Mouse (Mus musculus) MN1 (cell line): ENCODE measurements around the gene Igfn1.

Source experiments
- DNase-seq: peaks from one replicate; pipeline ENCODE4 v3.0.0-alpha.2; 2016; ENCODE audit warnings: low spot score

Igfn1 gene

DNA sequence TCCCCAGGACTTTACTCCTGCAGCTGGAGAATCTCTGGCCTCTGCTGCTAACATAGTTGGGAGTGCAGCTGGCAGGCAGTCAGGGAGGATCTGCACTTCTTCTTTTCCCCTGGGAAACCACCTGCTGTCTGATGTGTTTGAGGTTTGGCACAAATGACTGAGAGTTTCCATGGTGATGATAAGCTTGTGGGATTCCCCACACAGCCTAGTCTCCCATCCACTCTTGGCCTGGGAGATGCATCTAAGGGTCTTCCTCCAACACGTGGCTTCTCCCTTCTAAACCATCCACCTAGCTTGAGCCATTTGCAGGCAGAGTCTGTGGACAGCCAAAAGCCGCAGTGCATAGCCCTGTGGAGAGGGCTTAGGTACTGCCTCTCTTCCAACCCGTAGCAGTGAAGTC is 76.3 kb downstream of the Igfn1 start:
- DNase-seq: no peak

DNA sequence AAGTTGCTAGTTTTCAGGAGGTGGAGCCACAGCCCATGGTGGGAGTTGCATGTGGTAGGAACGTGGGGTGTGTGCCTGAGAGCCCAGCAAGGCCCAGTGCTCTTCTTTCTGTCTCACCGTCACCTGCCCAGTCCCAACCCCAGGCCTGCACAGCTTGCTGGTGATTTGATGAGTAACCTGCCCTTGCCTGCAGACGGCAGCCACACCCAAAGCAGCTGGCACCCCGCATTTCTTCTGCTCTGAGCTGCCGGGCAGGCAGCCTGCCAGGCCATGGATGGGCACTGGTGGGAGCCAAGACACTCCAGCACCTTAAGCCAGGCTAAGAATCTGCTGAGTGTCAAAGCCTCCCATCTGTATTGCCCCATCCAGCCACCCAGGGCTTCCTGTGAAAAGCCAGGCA is 80.3 kb downstream of the Igfn1 start:
- DNase-seq: no peak

DNA sequence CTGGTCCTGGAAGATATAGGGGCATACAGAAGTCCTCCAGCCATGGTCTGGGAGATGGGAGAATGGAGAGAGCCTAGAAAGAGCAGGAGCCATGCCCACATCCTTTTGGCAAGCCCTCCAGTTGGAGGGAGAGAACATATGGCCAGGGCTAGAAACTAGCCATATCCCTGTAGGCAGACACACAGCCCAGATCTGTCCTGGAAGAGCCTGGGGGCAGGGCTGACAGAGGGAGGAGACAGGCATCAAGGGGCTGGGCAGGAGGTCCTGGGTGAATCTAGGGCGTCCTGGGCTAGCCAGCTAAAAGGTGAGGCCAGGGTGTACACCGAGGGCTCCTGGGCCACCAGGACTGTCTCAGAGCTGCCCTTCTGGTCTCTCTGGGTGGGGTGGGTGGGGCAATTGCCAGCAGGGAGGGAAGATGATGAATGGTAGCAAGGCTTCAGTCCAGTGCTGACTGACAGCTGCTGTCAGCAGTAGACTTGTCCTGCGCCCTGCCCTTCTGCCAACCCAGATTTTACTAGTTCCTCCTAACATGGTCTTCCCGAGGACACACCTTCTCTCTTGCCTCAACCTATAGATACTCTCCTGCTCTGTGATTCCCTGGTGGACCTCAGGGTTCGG is 81.7 kb downstream of the Igfn1 start:
- DNase-seq: no peak

DNA sequence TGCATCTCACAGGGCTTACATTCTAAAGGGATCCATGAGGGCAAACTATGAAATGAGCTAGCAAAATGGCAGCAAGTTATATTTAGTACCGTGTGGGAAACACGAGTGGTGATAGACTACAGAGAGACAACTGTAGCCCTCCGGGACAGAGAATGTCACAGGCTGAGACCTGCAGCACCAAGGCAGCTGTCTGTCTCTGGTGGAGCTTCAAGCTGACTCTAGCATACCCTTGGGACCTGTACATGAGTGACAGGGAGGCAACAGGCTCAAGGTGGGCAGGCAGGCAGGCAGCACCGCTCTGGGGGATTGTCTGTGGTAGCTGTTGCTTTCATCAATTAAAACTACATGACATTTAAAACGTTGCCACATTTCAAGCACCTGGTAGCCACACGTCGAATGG is 82.9 kb downstream of the Igfn1 start:
- no peak for DNase-seq

DNA sequence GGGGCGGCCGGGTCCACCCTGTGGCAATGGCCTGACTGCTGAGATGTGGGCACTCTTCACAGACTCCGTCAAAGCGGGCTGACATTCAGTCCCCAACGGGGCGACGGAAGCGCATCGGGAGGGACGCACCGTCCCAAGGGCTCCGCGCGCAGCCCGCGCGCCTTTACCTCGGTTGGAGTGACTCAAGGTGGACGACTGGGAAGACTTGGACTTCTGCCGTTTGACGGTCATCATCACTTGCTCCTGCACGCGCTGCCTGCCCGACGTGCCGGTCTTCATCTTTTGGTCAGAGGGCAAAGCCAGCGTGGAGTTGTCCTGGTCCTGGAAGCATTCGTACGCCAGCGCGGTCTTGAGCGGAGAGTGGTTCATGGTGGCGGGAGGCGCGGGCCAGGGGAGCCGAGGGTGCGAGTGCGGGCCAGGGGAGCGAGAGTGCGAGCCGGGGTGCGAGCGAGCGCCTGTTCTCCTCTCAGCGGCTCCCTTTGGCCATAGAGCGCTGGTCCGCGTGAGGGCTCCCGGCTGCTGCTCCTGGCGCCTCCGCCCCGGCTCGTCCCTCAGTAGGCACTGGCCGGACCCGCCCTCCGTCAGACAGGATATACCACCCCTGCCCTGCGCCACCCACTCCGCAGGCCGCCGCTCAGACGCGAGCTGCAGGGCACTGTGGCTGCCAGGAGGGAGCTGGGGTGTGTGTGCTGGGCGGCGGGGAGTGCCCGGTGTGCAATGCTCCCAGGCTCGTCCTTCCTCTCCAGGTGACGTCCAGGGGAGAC is 87.3 kb downstream of the Igfn1 start, which contains the start of gene Pkp1:
Pkp1 (minus strand) TSS at position 564 of the 764 bp plus-strand sequence.
- DNase-seq: no peak

DNA sequence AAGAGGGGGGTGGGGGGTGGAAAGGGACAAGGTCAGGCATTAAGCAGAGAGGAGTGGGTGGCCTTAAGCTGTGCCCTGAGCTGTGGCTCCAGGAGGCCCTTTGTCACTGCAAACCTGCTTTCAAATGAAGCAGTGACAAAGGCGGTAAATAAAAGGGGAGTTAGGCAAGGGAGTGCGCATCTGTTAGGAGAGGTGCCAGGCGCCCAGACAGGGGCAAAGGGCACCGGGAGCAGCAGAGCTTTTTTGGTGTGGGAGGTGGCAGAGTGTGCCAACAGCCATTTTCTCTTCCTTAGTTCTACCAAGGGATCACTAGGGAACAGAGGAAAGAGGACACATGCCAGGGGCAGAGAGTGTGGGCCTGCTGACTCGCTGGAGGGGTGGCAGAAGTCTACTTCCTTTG is 88.9 kb downstream of the Igfn1 start:
- no peak for DNase-seq

DNA sequence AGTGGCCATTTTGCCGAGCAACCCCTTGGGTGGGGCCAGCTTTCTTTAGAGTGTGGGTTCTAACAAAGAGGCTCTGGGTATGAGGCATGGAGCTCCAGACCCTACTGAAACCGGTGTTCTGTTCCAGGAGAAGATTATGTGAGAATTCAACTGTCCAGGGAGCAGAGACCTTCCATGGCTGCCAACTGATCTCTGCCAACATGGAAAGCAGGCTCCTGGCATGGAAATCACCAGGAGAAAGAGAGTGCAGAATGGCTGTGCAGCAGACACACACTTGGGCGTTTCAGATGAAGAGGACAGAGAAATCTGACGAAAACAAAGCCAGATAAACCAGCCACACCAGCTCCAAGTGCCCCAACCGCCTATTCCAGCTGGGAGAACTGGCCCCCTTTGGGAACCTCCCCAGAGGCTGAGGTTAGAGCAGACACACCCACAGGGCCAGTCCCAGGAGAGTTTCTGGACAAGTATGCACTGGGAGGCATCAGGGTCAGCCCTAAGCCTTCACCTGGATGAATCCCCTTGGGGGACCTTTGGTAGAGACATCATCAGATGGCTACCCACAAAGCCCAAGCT is 89.6 kb downstream of the Igfn1 start:
- DNase-seq: no peak

DNA sequence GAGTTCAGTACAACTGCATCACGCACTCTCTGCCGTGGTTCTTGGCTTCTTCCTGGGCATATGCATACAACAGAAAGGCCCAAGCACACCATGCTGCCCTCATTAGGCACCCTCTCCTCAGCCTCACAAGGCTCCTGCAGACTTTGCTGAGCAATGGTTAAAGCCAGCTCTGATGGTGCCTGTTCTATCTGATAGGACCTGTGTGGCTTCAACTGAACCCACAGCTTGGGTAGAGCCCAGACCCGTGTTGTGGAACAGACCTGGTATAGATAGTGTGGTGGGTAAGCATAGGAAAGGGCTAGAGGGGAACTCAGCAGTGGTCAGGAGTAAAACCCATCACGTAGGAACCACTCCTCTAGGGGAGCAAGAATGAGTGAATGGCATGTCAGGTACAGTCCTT is 92.5 kb downstream of the Igfn1 start:
- no peak for DNase-seq

DNA sequence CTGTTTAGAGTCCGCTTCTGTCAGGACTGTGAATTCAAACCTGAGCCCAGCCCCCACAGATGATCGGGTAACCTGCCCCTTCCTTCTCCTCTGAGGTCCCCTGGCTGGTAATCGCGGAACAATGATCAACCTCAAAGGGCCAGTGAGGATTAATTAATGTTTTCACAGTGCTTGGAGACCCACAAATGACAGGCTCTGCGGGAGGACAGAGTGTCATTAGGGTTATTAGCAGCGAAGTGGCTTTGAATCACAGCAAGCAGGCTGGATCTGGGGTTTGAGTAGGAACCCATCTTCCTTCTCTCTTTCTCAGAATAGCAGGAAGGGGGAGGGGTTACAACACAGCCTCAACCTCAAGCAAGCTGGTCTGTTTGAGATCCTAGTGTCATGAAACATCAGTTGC is 96.8 kb downstream of the Igfn1 start:
- DNase-seq: no peak

DNA sequence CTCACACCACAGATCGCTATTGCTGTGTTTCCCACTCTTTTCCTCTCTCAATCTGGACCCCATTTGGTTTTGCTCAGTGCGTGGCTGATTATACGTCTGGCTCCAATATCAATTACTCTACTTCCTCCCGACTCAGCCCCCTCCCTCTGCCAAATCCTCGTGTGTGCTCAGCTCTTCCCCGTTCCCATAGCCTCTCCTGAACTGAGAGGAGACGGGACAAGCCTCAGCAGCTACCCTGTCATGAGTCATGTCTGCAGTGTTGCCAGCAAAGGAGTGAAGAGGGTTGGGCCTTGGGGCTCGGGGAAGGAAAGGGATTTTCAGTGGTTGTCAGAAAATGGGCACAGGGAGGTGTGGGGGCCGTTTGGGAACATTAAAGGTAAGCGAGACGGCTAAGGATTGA is 99.4 kb downstream of the Igfn1 start:
- no peak for DNase-seq
